Mouse (Mus musculus) frontal cortex, postnatal 10 days (tissue): Measurements from ENCODE around the gene Folr2.

ENCODE experiments used
- DNase-seq, 2 experiments: peaks; one replicate each; pipeline ENCODE4 v3.0.0; 2022; ENCODE audit warnings: low spot score in 2 of 2, mixed read lengths in 1 of 2

Gene Folr2

DNA sequence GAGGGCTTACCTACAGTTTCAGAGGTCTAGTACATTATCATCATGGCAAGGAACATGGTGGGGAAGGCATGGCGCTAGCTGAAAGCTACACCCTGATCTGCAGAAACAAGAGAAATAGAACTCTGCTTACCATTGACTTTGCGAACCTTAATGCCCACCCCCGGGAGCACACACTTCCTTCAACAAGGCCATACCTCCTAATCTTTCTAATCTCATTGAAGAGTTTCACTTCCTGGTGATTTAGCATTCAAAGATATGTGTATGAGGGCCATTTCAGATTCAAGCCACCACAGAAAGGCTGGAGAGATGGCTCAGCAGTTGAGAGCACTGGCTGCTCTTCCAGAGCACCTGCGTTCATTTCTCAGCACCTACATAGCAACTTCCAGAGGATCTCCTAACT, at the start of gene Folr2:
TSS of gene Folr2 (minus strand) at position 101 of the 400 bp plus-strand sequence.
- DNase-seq = no peak

- DNase-seq = no peak
Observed at GRCm38 (mm10) chr7:101906696-101907095, 49.7 kb upstream of the Folr2 start.

- DNase-seq = no peak
Observed at GRCm38 (mm10) chr7:101906287-101906681, 49.3 kb upstream of the Folr2 start, which contains the start of gene Tomt. Tomt (minus strand) TSS chr7:101906359.

DNA sequence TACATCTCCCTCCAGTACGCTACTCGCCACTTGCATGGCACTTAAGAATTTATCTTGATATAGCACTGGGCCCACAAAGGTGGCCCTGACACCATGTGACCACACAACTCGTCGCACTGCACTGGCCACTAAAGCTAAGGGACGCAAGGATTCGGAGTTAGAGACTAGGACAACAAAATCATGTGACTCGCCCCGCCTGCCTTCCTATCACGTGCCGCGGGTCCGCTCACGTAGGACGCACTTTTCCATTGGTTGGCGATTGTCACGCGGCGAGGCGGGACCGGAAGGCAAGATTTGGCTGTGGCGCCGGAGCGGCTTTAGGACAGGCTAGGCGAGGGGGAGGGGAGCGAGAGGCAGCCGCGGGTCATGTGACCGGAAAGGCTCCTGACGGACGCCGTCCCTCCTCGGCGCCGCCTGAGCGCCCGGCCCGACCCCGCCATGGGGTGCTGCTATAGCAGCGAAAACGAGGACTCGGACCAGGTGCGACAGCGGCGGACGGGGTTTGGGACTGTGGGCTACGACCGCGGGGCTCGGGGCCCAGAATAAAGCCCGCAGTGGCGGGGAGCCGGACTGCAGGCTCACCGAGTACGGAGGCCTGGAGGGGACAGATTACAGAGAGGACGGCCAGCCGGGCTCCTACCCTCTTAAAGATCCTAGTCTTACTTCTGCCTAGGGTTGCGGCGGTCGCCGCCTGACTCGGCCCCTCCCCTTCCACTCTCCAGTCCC, 48.7 kb upstream of the Folr2 start, which contains the start of gene Lamtor1:
TSS of gene Lamtor1 (plus strand) at position 344 of the 726 bp plus-strand sequence.
- peak; percentile 99 to 100 for DNase-seq

DNA sequence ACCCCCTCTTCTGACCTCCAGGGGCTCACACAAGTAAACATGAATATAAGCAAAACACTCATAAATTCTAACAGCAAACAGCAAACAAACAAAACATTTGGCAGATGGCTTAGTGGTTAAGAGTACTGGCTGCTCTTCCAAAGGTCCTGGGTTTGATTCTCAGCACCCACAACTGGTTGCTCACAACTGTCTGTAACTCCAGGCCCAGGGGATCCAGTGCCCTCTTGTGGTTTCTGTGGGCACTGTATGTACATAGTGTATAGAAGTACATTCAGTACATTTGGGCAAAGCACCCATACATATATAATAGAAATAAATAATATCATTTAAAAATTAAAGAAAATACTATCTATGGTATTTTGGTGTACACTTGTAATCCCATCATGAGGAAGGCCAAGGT, 45.9 kb upstream of the Folr2 start:
- no peak for DNase-seq

DNA sequence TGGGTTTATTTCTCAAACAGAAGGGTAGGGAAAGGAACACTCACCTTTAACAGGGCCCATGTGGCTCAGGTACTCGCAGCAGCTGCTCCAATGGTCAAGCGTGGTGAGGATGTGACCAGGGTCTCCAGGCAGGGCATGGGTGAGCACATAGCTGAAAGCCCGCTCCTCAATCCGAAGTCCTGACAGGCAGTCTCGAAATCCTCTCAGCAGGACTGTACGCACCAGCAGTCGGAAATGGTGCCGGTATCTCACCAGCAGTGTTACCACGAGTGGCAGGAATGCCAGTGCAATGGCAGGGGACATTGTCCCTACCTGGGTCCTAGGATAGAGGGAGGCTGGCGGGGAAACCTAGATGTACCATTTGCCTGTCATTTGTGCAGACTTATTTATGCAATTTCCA, 45.0 kb upstream of the Folr2 start:
- DNase-seq = no peak

- no peak for DNase-seq
Observed at GRCm38 (mm10) chr7:101900331-101901097, 43.5 kb upstream of the Folr2 start.

- DNase-seq = peak; percentile 96 to 97
Observed at GRCm38 (mm10) chr7:101896104-101897066, 39.4 kb upstream of the Folr2 start.

- DNase-seq = no peak
Observed at GRCm38 (mm10) chr7:101895695-101896094, 38.7 kb upstream of the Folr2 start.

DNA sequence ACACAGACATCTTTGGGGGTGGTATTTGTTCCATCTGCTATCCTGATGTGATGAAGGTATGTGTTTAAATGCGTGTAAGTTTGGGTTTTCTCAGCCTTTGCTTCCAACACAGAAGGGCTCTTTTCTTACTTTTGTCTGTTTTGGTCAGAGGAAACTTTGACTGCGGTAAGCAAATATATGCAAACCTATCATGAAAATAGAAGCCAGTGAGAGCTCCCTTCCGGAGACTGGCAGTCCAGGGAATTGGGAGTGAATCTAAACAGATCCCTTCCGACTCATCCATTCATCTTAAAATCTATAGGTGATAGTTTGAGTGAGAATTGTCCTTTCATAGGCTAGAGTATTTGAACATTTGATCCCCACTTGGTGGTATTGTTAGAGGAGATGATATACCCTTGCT, 31.5 kb upstream of the Folr2 start:
- DNase-seq = no peak

- DNase-seq = no peak
Observed at GRCm38 (mm10) chr7:101886274-101886673, 29.3 kb upstream of the Folr2 start.

DNA sequence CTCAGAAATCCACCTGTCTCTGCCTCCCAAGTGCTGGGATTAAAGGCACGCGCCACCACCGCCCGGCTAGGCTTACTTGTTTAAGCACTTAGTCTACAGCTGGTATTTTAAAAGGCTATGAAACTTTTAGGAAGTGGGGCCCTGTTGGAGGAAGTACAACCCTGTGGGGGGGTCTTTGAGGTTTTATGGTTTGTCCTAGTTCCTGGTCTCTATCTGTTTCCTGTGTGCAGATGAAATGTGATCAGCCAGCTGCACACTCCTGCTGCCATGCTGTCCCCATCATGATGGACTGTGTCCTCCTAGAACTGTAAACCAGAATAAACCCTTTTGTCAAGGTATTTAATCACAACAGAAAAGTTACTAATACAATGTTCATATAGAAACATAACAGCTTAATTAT, 27.2 kb upstream of the Folr2 start:
- no peak for DNase-seq

DNA sequence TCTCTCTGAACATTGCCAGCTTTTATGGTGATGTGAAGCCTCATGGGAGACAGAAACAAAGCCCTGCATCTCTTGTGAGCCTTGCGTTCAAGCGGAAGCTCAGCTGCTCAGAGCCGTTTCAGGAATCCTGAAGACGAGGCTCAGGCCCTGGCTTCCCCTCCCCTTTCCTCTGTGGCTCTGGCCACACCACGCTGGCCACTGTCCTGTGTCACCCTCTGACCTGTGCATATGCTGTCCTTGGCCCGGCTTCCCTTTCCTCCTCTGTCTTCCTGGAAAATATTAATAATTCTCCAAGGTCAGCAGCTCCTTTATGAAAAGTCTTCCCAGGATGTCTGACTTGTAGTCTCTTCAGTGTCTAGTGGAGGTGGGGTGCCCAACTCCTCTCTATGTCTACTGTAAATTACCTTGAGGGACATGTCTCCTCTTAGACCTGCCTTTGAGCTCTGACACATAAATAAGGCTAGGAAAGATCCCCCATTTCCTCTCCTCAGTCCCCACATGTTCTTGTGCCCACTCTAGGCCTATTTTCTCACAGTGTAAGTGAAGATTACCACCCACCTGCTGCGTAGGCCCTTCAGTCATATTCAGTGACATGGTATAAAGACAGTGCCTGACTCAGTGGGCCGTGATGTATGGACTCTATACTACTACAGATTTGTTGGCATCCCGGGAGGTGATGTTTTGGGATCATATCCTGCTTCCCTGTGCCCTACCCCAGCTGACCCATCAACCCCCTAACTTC, 25.6 kb upstream of the Folr2 start:
- DNase-seq = no peak

DNA sequence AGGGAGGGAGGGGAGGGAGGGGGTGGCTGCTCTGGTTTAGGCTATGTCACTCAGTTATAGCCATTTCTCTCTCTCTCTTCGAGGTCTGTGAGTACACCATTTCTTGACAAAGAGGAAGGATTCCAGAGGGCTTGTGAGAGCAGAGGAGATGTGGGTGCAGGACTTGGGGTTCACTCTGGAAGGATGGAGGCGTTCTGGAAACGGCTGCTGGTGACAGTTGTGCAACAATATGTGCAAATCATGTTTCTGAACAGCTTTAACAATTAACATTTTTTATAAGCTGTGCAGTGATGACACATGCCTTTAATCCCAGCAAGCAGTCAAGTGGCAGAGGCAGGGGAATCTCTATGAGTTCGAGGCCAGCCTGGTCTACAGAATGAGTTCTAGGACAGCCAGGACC, 23.9 kb upstream of the Folr2 start:
- DNase-seq = no peak

DNA sequence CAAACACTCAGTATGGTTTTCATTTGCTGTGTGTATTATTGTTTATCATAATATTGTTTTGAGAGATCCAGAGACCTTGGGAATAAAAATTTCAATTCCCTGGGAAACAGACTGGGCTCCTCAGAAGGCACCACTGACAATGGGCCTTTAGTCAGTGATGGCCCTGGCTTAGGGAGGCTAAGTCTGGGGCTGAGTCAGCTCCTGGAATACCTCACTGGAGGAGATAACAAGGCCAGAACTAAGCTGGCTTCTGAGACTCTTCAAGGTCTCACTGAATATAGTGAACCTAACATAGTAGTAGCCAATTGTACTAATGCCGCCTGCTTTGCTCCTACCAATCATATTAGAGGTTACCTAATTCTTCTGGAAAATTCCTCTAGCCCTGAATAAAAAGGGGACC, 19.0 kb upstream of the Folr2 start:
- no peak for DNase-seq

- no peak for DNase-seq
Observed at GRCm38 (mm10) chr7:101871296-101871695, 14.3 kb upstream of the Folr2 start.

GRCm38 (mm10) chr7:101870629-101871028, 13.6 kb upstream of the Folr2 start, which contains the start of gene Folr1:
Folr1 (minus strand) TSS chr7:101870788.
- DNase-seq = no peak

GRCm38 (mm10) chr7:101869163-101869500, 12.1 kb upstream of the Folr2 start:
- no peak for DNase-seq

DNA sequence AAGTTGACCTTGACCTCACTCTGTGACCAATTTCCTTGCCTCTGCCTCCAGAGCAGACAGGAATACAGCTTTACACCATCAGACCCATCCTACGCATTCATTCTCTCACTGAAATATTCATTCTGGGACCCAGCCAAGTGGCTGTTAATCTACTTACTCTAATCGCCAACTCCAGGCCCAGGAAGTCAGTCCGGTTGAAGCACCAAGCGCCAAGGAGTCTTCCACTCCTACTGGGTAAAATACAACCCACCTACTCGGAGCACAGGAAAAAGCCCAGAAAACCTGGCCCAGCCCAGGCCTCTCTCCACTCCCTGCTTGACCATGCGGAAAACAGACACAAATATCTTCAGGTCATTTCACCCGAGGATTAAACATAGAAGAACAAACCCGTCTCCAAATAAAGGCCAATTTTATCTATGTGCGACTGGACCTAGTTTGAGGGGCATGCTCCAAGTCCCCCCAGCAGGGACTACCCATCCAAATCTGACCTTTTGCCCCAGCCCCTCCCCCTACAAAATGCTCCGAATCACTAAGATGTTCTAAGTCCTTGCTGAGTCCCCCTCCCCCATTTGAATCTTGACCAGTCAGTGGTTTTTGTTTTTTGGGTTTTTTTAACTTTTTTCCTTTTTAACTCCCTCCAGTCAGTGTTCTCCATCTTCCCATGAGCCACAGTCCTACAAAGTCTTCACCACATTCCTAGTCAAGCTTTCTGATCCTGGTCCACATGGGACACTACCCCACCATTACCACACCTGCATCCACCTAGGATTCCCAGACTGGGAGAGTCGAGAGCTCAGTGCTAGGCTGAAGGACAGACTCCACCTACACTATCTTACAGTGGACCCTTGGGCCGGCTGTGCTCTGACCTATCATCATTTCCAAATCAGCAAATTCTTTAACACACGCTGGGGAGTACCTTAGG, 11.5 kb upstream of the Folr2 start:
- no peak for DNase-seq

DNA sequence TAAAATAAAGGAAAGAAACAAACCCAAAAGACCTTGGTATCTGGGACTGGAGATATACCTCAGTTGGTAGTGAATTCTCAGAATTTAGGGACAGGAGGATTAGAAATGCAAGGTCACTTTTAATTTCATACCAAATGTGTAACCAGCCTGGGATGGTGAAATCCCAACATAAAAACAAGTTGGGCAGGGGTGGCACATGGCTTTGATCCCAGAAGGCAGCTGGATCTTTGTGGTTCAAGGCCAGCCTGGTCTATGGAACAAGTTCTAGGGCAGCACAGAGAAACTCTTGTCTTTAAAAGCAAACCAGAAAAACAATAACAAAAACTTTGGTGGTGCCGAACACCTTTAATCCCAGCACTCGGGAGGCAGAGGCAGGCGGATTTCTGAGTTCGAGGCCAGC, 10.5 kb upstream of the Folr2 start:
- no peak for DNase-seq
